Mouse (Mus musculus): Measurements from ENCODE around the gene Caskin2. TPM values are rescaled to one million over a fixed set of nuclear protein-coding genes. Genes with fewer than 3 reads are reported as not detected.

Gene Caskin2
- total and polyA plus RNA-seq, 3 experiments = 2.9 to 8.2 (median 6.4) TPM

DNA sequence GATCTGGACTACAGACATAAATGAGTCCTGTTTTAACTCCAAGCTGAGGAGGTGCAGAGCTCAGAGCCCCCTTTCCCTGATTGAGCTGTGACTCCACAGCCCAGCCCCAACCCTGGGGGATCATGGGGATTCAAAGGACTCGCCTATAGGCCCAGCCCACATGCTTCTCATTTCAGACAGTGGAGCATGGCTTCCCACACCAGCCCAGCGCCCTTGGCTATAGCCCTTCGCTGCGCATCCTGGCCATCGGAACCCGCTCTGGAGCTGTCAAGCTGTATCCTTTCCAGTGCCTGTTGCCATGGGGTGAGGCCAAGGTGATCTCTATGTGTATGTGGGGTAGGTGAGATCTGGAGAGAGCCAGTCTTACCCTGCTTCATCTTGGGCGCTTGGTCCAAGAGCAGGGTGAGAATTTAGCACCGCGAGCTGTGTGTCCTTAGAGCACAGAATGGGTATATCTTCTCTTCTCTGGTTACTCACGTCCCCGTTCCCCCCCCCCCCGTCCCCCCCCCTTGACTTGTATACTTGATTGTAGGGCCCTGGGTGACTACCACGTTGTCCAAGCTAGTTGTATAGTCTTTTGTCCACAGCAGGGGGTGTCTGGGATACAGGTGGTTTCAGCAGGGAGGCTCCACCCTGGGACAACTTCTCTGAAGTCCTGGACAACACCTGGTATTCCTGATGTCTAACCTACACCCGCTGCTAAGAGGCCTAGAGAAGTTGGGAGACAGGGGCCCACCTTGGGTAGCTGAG lies 29.9 kb upstream of the Caskin2 start:
- Histone ChIP-seq H3K9ac (ENCODE audit: insufficient read depth, low read depth) (no peak overlapping the region), H3K4me2 (ENCODE audit: insufficient read depth, low read depth, poor library complexity, severe bottlenecking) (no peak overlapping the region), H3K9me3 (replicated peaks; ENCODE audit: low read length) (peaks cover 8% of the 10 kb centered on the region), H3K36me3 (replicated peaks in 1 of 2; ENCODE audit: control insufficient read depth in 1 of 2, insufficient read depth in 1 of 2, low read length in 1 of 2) (peaks cover 19 to 56% of the 10 kb centered on the region in 2 experiments), H3K79me2 (replicated peaks; ENCODE audit: control insufficient read depth, extremely low read depth, insufficient read depth, poor library complexity, severe bottlenecking) (no peaks in the 10 kb centered on the region), H3K27me3 (replicated peaks) (no peaks in the 10 kb centered on the region), H3K4me3 (replicated peaks in 1 of 3; ENCODE audit: low read depth in 2 of 3, low read length in 2 of 3, poor library complexity in 1 of 3) (no peak overlapping the region), H3K27ac (ENCODE audit: insufficient read depth, low read depth) (no peak overlapping the region), H3K4me1 (ENCODE audit: control insufficient read depth in 1 of 2, insufficient read depth in 2 of 2) (peaks cover 2 to 7% of the 10 kb centered on the region in 2 experiments; a peak in 1 of 4 replicates)
- in situ Hi-C loops (cut with MboI; ENCODE audit: low pct_ligation_motif_present, low pct_unique_long_range_greater_than_20kb, low sequenced_read_pairs) = no loop called here
- DNase-seq (ENCODE audit: extremely low read depth) = no peak
- dilution Hi-C loops (cut with MboI; ENCODE audit: extremely low pct_ligation_motif_present, extremely low pct_unique_long_range_greater_than_20kb, low sequenced_read_pairs) = no loop called here
- TF ChIP-seq ZC3H11A (IDR thresholded peaks at IDR 0.05; ENCODE audit: low read depth, low read length) (no peak), POLR2A (IDR thresholded peaks at IDR 0.05; ENCODE audit: low read depth, low read length) (no peak), MAX (IDR thresholded peaks at IDR 0.05; ENCODE audit: low read length) (no peak), JUND (conservative IDR thresholded peaks at IDR 0.05; ENCODE audit: low read depth, low read length) (no peak), ZNF384 (IDR thresholded peaks at IDR 0.05; ENCODE audit: low read depth, low read length) (no peak), USF1 (IDR thresholded peaks at IDR 0.05; ENCODE audit: low read depth, low read length) (no peak), KAT2A (IDR thresholded peaks at IDR 0.05; ENCODE audit: insufficient replicate concordance, low read length) (no peak), NELFE (IDR thresholded peaks at IDR 0.05; ENCODE audit: low read depth, low read length) (no peak), CHD2 (IDR thresholded peaks at IDR 0.05; ENCODE audit: low read length) (no peak), CTCF (conservative IDR thresholded peaks at IDR 0.05 in 1 of 2, IDR thresholded peaks at IDR 0.05 in 1 of 2; ENCODE audit: low read depth in 2 of 2, low read length in 2 of 2) (no peak), GABPA (IDR thresholded peaks at IDR 0.05; ENCODE audit: insufficient replicate concordance, low read depth, low read length) (no peak), UBTF (IDR thresholded peaks at IDR 0.05; ENCODE audit: low read depth, low read length) (no peak), RCOR1 (conservative IDR thresholded peaks at IDR 0.05; ENCODE audit: low read depth, low read length) (no peak)

DNA sequence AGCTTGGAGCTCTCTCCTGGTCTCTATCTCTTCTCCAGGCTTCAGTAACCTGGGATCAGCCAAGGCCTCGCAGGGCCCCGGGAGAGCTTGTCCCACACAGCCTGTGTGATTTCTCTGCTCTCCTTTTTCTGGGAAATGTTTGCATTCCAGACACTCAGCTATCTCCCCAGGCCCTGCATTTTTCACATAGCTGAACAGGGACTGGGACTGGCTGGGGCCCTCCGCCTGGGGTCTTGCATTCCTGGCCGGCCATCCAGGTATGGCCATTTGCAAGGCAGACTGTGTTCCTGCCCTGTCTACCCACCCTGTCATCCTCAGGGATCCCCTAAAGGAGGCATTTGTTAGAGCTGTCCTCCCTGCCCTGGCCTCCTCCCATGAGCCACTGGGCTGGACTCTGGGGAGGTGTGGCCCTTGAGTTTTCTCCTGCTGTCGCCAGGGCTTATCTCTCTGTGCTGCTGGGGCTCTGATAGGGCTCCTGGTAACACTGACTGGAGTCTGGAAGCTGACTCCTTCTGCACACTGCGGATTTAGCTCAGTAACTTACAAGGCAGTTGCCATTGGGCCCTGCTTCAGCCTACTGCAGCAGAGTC lies 28.6 kb upstream of the Caskin2 start:
- DNase-seq (ENCODE audit: extremely low read depth) = no peak
- peaks cover 8% of the 10 kb centered on the region for H3K9me3 ChIP-seq (replicated peaks; ENCODE audit: low read length)
- no peak overlapping the region for H3K4me3 ChIP-seq (replicated peaks in 1 of 3; ENCODE audit: low read depth in 2 of 3, low read length in 2 of 3, poor library complexity in 1 of 3)
- no peaks in the 10 kb centered on the region for H3K27me3 ChIP-seq (replicated peaks)
- no peak overlapping the region for H3K4me2 ChIP-seq (ENCODE audit: insufficient read depth, low read depth, poor library complexity, severe bottlenecking)
- no peak overlapping the region for H3K9ac ChIP-seq (ENCODE audit: insufficient read depth, low read depth)
- H3K36me3 ChIP-seq (replicated peaks in 1 of 2; ENCODE audit: control insufficient read depth in 1 of 2, insufficient read depth in 1 of 2, low read length in 1 of 2) = peaks cover 18 to 48% of the 10 kb centered on the region in 2 experiments
- H3K4me1 ChIP-seq (ENCODE audit: control insufficient read depth in 1 of 2, insufficient read depth in 2 of 2) = peaks cover 2 to 7% of the 10 kb centered on the region in 2 experiments; a peak in 1 of 4 replicates
- dilution Hi-C loops (cut with MboI; ENCODE audit: extremely low pct_ligation_motif_present, extremely low pct_unique_long_range_greater_than_20kb, low sequenced_read_pairs) = no loop called here
- H3K79me2 ChIP-seq (replicated peaks; ENCODE audit: control insufficient read depth, extremely low read depth, insufficient read depth, poor library complexity, severe bottlenecking) = no peaks in the 10 kb centered on the region
- TF ChIP-seq GABPA (IDR thresholded peaks at IDR 0.05; ENCODE audit: insufficient replicate concordance, low read depth, low read length) = no peak
- no peak for TF ChIP-seq MYC (IDR thresholded peaks at IDR 0.05; ENCODE audit: low read depth, low read length)
- no peak for TF ChIP-seq MAFK (IDR thresholded peaks at IDR 0.05; ENCODE audit: insufficient replicate concordance, low read length)
- no peak for TF ChIP-seq MEF2A (IDR thresholded peaks at IDR 0.05; ENCODE audit: borderline replicate concordance, low read depth, low read length)
- in situ Hi-C loops (cut with MboI; ENCODE audit: low pct_ligation_motif_present, low pct_unique_long_range_greater_than_20kb, low sequenced_read_pairs) = no loop called here
- no peak overlapping the region for H3K27ac ChIP-seq (ENCODE audit: insufficient read depth, low read depth)

Measured in CH12.LX (cell line).